Mouse (Mus musculus) bone marrow, adult 2 months (tissue): ENCODE results near the gene Map1a. TPM values are rescaled to one million over a fixed set of nuclear protein-coding genes. Genes with fewer than 3 reads are reported as not detected.

Source experiments
- H3K27ac ChIP-seq: fragments of 200-500 bp; 2 replicates; pipeline ENCODE4 v1.5.1; 2012; ENCODE audit warnings: low read depth, mild to moderate bottlenecking, control low read depth, inconsistent platforms, low read length; ENCODE audit not compliant: control insufficient read depth, poor library complexity, insufficient read depth
- H3K4me1 ChIP-seq: fragments of 200-500 bp; 2 replicates; pipeline ENCODE4 v1.6.1; 2011; ENCODE audit warnings: low read length; ENCODE audit not compliant: control insufficient read depth, insufficient read depth
- H3K4me3 ChIP-seq: fragments of 200-500 bp; replicated peaks from 2 replicates; pipeline ENCODE3; 2011; ENCODE audit warnings: mild to moderate bottlenecking, low read depth, low read length, control low read depth; ENCODE audit not compliant: control insufficient read depth
- CTCF ChIP-seq: fragments of 200-500 bp; IDR thresholded peaks from 2 replicates; pipeline ENCODE4 v1.5.1; 2011; ENCODE audit warnings: low read length, control low read depth; ENCODE audit not compliant: control insufficient read depth, insufficient read depth
- POLR2A ChIP-seq: fragments of 200-500 bp; IDR thresholded peaks from 2 replicates; pipeline ENCODE4 v1.6.1; 2011; ENCODE audit warnings: low read depth, mild to moderate bottlenecking, control low read depth, low read length, borderline replicate concordance; ENCODE audit not compliant: control insufficient read depth
- WGBS: fragments of 180-500 bp; shearing (Covaris S2); methylation state at CpG from one replicate; pipeline ENCODE4 v1.1.7; 2018; 5-methylcytosine and 5-hydroxymethylcytosine counted together
- polyA plus RNA-seq: library from polyadenylated mRNA; stranded (reverse); fragments of >200 nt; gene quantifications from 2 replicates; pipeline ENCODE4 v1.2.4, GENCODE M21; 2011; ENCODE audit warnings: low replicate concordance; ENCODE audit not compliant: missing spikeins, insufficient read depth, insufficient read length

Map1a gene
- polyA plus RNA-seq, 1 experiment: 0.55 TPM

GRCm38 (mm10) chr2:121287850-121288249, 1.6 kb upstream of the Map1a start:
- TF ChIP-seq POLR2A: no peak
- WGBS: 67% methylated on average over 2 of the region's 2 CpGs

GRCm38 (mm10) chr2:121289730-121290540, 535 bp downstream of the Map1a start:
- Histone ChIP-seq H3K27ac (no peak overlapping the region), H3K4me1 (peaks cover 2% of the 10 kb centered on the region; the same call in 1 of the 2 replicates), H3K4me3 (peak overlapping the region; percentile 53)
- WGBS: 8% methylated on average over 36 of the region's 36 CpGs
- TF ChIP-seq CTCF (no peak), POLR2A (no peak)

More at GRCm38 (mm10) chr2:121287850-121288249, 1.6 kb upstream of the Map1a start:
- H3K4me1 ChIP-seq: peaks cover 2% of the 10 kb centered on the region; the same call in 1 of the 2 replicates
- H3K27ac ChIP-seq: no peak overlapping the region
- H3K4me3 ChIP-seq: no peak overlapping the region

GRCm38 (mm10) chr2:121292316-121293013, 3.1 kb downstream of the Map1a start:
- WGBS: 63% methylated on average over 5 of the region's 5 CpGs
- TF ChIP-seq CTCF (no peak), POLR2A (no peak)
- Histone ChIP-seq H3K27ac (no peak overlapping the region), H3K4me1 (peaks cover 2% of the 10 kb centered on the region; the same call in 1 of the 2 replicates), H3K4me3 (no peak overlapping the region)

GRCm38 (mm10) chr2:121294182-121294581, 4.8 kb downstream of the Map1a start:
- Histone ChIP-seq H3K4me1 (peaks cover 2% of the 10 kb centered on the region; the same call in 1 of the 2 replicates), H3K27ac (no peak overlapping the region), H3K4me3 (no peak overlapping the region)
- no peak for TF ChIP-seq POLR2A
- 7% methylated on average over 4 of the region's 4 CpGs for WGBS

GRCm38 (mm10) chr2:121294753-121295607, 5.6 kb downstream of the Map1a start:
- H3K4me1 ChIP-seq: no peaks in the 10 kb centered on the region; the same call in 1 of the 2 replicates
- WGBS: 4% methylated on average over 18 of the region's 18 CpGs
- H3K4me3 ChIP-seq: no peak overlapping the region
- no peak for TF ChIP-seq POLR2A
- no peak for TF ChIP-seq CTCF
- H3K27ac ChIP-seq: no peak overlapping the region

DNA sequence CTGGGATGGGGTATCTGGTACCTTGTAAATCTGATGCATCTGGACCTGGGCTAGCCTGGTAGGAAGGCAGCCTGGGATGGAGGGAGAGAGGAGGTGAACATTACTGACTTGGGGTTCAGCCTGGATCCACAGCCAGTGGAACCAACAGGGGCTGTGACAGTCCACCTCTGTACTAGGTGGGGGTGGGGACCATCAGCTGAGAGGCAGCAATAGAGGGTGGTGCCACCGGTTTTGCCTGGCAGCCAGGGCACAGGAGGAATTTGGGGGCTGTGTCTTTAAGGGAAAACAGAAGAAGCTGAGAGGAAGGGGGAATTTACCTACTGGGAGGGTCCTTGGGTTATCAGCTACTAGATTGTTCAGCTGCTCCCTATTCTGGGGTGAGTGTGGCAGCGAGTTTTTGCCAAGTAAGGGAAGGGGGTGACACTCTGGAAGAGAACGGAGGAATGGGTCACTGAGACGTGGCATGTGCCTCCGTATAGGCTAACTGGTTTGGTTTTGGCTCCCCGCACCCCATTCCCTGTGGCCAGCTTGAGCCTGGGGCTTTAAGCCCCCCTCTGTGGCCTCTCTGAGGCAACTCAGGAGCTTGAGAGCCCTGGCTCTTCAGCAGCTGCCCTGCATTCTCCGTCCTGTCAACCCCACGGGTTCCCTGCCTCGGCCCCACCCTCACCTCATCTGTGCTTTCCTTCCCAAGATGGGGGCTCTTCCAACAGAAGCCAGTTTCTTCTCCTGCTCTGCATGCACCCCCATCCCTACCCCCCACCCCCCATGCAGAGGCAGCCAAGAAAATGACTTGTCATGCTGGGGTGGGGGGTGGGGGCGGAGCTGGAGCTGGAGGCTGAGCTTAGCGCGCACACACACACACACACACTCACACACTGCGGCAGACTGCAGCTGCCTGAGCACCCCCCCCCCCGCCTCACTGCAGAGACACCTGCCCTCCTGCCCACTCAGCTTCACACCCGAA, 6.5 kb downstream of the Map1a start:
- no peak overlapping the region for H3K27ac ChIP-seq
- WGBS: 6% methylated on average over 15 of the region's 15 CpGs
- TF ChIP-seq POLR2A: no peak
- TF ChIP-seq CTCF: no peak
- no peaks in the 10 kb centered on the region; the same call in 1 of the 2 replicates for H3K4me1 ChIP-seq
- no peak overlapping the region for H3K4me3 ChIP-seq

GRCm38 (mm10) chr2:121296754-121297231, 7.4 kb downstream of the Map1a start:
- WGBS: 42% methylated on average over 6 of the region's 6 CpGs
- TF ChIP-seq CTCF (no peak), POLR2A (no peak)
- Histone ChIP-seq H3K4me1 (no peaks in the 10 kb centered on the region; the same call in 1 of the 2 replicates), H3K4me3 (no peak overlapping the region), H3K27ac (no peak overlapping the region)
